Mouse (Mus musculus) G1E (cell line): ENCODE data around the gene AW209491. TPM values are rescaled to one million over a fixed set of nuclear protein-coding genes. Genes with fewer than 3 reads are reported as not detected.

Source experiments
- ATAC-seq: 2 replicates; pipeline ENCODE4 v1.8.0; 2016; ENCODE audit warnings: mild to moderate bottlenecking; ENCODE audit not compliant: insufficient number of reproducible peaks, poor library complexity, low FRiP score, severe bottlenecking; ENCODE audit errors: extremely low read depth
- DNase-seq: peaks from one replicate; pipeline ENCODE4 v3.0.0; 2012; ENCODE audit warnings: low spot score
- H3K27me3 ChIP-seq: 2 replicates; pipeline ENCODE4 v1.6.1; 2012; ENCODE audit warnings: mild to moderate bottlenecking, low read length, inconsistent platforms; ENCODE audit not compliant: insufficient read depth
- H3K36me3 ChIP-seq: replicated peaks from 2 replicates; pipeline ENCODE3; 2012; ENCODE audit warnings: mild to moderate bottlenecking, inconsistent platforms
- H3K4me1 ChIP-seq: 2 replicates; pipeline ENCODE4 v1.6.1; 2012; ENCODE audit warnings: low read depth, low read length, inconsistent platforms, mixed read lengths; ENCODE audit not compliant: insufficient read depth
- H3K4me3 ChIP-seq: 2 replicates; pipeline ENCODE4 v1.5.1; 2012; ENCODE audit warnings: low read depth, mild to moderate bottlenecking, inconsistent platforms, low read length, moderate library complexity, mixed read lengths
- H3K9me3 ChIP-seq: replicated peaks from 2 replicates; pipeline ENCODE4 v1.6.1; 2012; ENCODE audit warnings: inconsistent platforms
- CTCF ChIP-seq: IDR thresholded peaks from 2 replicates; pipeline ENCODE4 v1.5.1; 2012; ENCODE audit warnings: low read depth, low read length, inconsistent platforms, mixed read lengths
- GATA1 ChIP-seq: IDR thresholded peaks from 2 replicates; pipeline ENCODE4 v1.6.1; 2012; ENCODE audit warnings: borderline replicate concordance, low read length, inconsistent platforms, mixed read lengths
- GATA2 ChIP-seq: IDR thresholded peaks from 2 replicates; pipeline ENCODE4 v1.6.1; 2012; ENCODE audit warnings: low read depth, low read length, inconsistent platforms, borderline replicate concordance
- POLR2AphosphoS5 ChIP-seq: IDR thresholded peaks from 2 replicates; pipeline ENCODE4 v1.6.1; 2012; ENCODE audit warnings: low read depth, low read length, inconsistent platforms; ENCODE audit not compliant: insufficient replicate concordance
- TAL1 ChIP-seq: conservative IDR thresholded peaks from 2 replicates; pipeline ENCODE4 v1.6.1; 2012; ENCODE audit warnings: low read depth, low read length, inconsistent platforms, mixed read lengths
- polyA plus RNA-seq: library from polyadenylated mRNA; stranded (reverse); fragments of >175 nt; gene quantifications from 2 replicates; pipeline ENCODE4 v1.2.3, GENCODE M21; 2012
- total RNA-seq, 2 experiments: library from RNA; stranded (forward) in 1 of 2; stranded (reverse) in 1 of 2; fragments of 200-1000 nt in 1 of 2; fragments of >200 nt in 1 of 2; fragmentation: Nextera tagmentation in 1 of 2; gene quantifications; 2 replicates each; pipeline ENCODE4 v1.2.3; 2014 to 2017

Gene AW209491
- 7.7 and 8.1 TPM in 2 replicates for total RNA-seq (2014; fragmentation: Nextera tagmentation)
- total RNA-seq (2017), result 12.6 and 15.0 TPM in 2 replicates
- polyA plus RNA-seq, result 0.69 and 0.83 TPM in 2 replicates

DNA sequence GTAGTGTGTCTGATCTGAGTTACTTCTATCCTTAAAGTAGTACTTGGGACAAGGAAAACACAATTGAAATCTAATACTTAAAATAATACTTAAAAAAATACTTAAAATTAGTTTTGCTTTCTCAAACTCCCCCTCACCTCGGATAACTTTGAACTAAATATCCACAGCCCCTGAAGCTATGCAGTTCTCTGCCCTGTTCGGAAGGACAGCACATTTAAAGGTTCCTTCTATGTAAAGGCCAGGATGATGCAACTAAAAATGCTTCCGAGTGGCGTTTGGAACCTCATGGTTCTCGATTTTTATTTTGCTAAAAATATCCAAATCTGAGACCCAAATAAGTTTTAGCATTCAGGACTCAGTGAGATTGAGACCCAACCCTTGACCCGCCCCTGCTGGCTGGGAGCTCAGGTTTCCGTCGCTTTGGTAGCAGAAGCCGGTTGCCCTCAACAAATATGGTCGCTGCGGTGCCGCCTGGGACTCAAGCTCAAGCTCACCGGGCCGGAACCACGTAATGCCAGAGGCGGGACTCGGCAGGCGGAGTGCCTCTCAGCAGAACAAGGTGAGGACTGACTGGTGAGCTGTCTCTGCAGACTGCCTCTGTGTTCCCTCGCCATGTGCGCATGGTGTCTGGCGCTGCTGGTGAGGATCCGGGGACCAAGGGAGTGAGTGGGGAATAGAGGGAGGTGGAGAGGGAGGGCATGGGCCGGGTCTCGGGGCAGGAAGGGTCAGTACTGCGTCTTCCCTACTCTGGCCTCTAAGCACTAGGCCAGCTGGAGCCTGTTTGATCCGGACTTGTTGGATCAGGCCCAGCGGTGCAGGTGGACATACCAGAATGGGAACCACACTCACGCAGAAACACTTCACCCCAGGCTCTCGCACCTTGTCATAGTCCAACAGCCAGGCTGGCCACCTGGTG, at the start of gene AW209491:
Gene AW209491 (plus strand): TSS at position 429 of the 916 bp plus-strand sequence.
- DNase-seq (peak; percentile 69), ATAC-seq (peak; percentile 97)
- TF ChIP-seq GATA2, result no peak
- no peak for TF ChIP-seq POLR2AphosphoS5
- no peak for TF ChIP-seq CTCF
- no peak for TF ChIP-seq TAL1
- TF ChIP-seq GATA1, result no peak
- Histone ChIP-seq H3K36me3 (peaks cover 43% of the 10 kb centered on the region), H3K27me3 (no peaks in the 10 kb centered on the region), H3K4me3 (peak within 1 kb of the TSS; percentile 82), H3K4me1 (peaks cover 20% of the 10 kb centered on the region), H3K9me3 (no peaks in the 10 kb centered on the region)

DNA sequence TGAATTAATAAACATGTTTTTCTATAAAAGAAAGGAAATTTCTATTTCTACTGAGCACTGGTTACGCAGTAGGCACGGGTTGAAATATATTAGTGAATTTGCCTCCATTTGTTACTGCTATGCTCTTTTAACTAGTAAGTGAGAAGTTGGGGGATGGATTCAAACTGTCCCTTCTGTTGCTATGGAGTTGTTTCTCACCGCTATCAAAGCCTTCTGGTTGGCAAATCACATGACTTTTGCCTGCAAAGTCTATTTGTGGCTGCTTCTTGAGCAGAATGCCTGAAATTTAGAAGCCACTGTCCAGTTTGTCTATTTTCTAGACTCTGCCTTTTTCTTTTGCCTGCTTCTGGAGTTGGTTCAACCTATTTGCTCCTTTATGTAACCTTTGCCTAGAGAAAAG, 49.6 kb upstream of the AW209491 start:
- H3K4me1 ChIP-seq, result peaks cover 7% of the 10 kb centered on the region
- DNase-seq (no peak), ATAC-seq (no peak)
- no peak overlapping the region for H3K4me3 ChIP-seq
- H3K9me3 ChIP-seq, result no peaks in the 10 kb centered on the region
- no peaks in the 10 kb centered on the region for H3K27me3 ChIP-seq
- TF ChIP-seq CTCF (no peak), GATA1 (no peak), GATA2 (no peak)
- no peaks in the 10 kb centered on the region for H3K36me3 ChIP-seq

DNA sequence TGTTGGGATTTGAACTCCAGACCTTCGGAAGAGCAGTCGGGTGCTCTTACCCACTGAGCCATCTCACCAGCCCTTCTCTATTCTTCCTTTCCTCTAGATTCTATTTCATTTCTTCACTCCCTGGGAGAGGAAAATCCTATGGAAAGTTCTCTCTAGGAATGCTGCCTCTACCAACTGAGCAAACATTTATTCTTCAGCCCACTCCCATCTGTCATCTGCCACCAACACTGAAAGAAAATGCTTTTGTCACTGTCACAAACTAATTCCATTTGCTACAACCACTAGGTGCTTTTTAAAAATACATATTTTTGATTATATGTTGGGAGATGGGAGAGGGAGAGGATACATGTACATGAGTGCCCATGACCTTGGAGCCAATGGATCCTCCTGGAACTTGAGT, 27.2 kb upstream of the AW209491 start:
- H3K4me1 ChIP-seq, result peaks cover 4% of the 10 kb centered on the region
- no peaks in the 10 kb centered on the region for H3K9me3 ChIP-seq
- TF ChIP-seq CTCF (no peak), TAL1 (no peak), GATA1 (no peak), GATA2 (no peak), POLR2AphosphoS5 (no peak)
- DNase-seq (no peak), ATAC-seq (no peak)
- no peaks in the 10 kb centered on the region for H3K27me3 ChIP-seq
- H3K4me3 ChIP-seq, result no peak overlapping the region
- H3K36me3 ChIP-seq, result peaks cover 6% of the 10 kb centered on the region

DNA sequence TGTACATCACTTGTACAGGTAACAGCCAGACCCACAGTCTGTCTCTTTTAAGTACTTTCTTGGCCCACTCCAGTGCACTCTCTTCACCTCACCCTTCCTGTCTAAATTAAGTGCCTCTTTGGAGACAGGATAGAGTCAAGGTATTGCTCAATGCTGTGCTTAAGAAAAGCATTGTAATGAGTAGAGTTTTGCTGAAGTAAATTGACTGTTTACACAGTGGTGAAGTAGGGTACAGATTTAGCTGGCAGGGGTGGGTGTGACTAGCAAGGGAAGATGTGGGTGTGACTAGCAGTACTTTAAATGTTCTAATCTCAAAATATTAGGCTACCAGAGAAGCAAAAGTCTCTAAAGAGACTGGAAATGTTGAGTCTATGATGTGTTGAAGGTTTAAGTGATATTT, 22.3 kb upstream of the AW209491 start:
- Histone ChIP-seq H3K36me3 (peaks cover 32% of the 10 kb centered on the region), H3K4me1 (peaks cover 18% of the 10 kb centered on the region), H3K27me3 (no peaks in the 10 kb centered on the region), H3K4me3 (no peak overlapping the region), H3K9me3 (no peaks in the 10 kb centered on the region)
- no peak for TF ChIP-seq CTCF
- no peak; the same call in 1 of the 2 replicates for TF ChIP-seq POLR2AphosphoS5
- TF ChIP-seq TAL1, result no peak
- no peak for TF ChIP-seq GATA2
- TF ChIP-seq GATA1, result no peak
- ATAC-seq (no peak), DNase-seq (no peak)

DNA sequence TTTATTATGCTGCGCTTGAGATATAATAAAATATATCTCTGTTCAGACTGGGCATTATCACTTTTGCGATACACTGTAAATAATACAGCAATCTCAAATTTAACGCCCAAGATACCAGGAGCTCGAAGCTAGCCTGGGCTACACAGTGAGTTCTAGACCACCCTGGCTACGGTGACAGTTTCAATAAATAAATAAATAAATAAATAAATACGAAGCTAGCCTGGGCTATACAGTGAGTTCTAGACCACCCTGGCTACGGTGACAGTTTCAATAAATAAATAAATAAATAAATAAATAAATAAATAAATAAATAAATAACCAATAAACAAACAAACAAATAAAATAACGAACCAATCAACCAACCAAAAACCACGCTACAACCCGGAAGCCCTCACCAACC, 17.5 kb upstream of the AW209491 start:
- no peak for DNase-seq
- Histone ChIP-seq H3K4me1 (peaks cover 29% of the 10 kb centered on the region), H3K36me3 (peaks cover 44% of the 10 kb centered on the region), H3K27me3 (no peaks in the 10 kb centered on the region), H3K9me3 (no peaks in the 10 kb centered on the region), H3K4me3 (peak overlapping the region; percentile 99)
- TF ChIP-seq POLR2AphosphoS5 (no peak), GATA1 (no peak), CTCF (no peak), TAL1 (no peak), GATA2 (no peak)
- no peak for ATAC-seq

DNA sequence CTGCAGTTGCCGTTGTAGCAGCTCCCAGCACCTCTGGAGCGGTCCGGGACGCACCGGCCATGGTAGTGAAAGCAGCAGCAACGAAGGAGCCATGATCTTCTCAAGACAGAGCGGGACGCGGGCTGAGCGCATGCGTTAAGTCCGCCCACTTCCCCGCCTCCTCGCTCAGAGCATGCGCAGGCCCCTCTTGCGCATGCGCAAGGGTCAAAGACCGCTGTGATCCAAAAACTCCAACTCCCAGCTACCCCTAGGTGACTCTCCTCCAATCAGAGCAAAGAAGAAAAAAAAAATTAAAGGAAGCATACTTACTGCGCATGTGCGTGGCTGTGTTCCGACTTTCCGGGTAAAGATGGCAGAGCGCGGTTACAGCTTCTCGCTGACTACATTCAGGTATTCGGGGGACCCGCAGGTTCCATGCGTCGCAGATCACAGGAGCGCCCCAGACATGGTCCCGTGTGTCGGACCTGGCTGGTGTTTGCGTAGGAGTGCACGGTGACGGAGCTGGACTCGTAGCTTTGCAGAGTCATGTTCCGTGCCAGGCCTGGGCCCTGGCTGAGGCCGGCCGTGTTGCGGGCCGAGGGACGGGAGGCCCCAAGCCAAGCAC, 16.9 kb upstream of the AW209491 start, which contains the start of the genes Mrpl32 and Psma2:
Gene Mrpl32 (minus strand): TSS at position 240 of the 604 bp plus-strand sequence.
Gene Psma2 (plus strand): TSS at position 315 of the 604 bp plus-strand sequence.
- peak within 1 kb of the TSS; percentile 99 for H3K4me3 ChIP-seq
- peaks cover 27% of the 10 kb centered on the region for H3K4me1 ChIP-seq
- no peaks in the 10 kb centered on the region for H3K27me3 ChIP-seq
- peak; percentile 82 for DNase-seq
- no peaks in the 10 kb centered on the region for H3K9me3 ChIP-seq
- TF ChIP-seq CTCF, result no peak
- TF ChIP-seq POLR2AphosphoS5, result no peak
- no peak for TF ChIP-seq TAL1
- no peak for TF ChIP-seq GATA1
- TF ChIP-seq GATA2, result no peak
- peak; percentile 91 for ATAC-seq
- peaks cover 46% of the 10 kb centered on the region for H3K36me3 ChIP-seq
